Mouse (Mus musculus) layer of hippocampus, postnatal 14 days (tissue): ENCODE data around the gene Tex13c1. TPM values are rescaled to one million over a fixed set of nuclear protein-coding genes. Genes with fewer than 3 reads are reported as not detected.

Experiments used
- DNase-seq, 2 experiments: peaks; one replicate each; pipeline ENCODE4 v3.0.0; 2021 to 2022; ENCODE audit warnings: low spot score in 2 of 2, mixed read lengths in 1 of 2
- long read RNA-seq, 2 experiments: library from polyadenylated mRNA; stranded (forward); transcript quantifications; one replicate each; pipeline ENCODE4 v2.0.0; 2021
- total RNA-seq, 2 experiments: library from RNA; stranded (reverse); gene quantifications; 2 replicates each; pipeline ENCODE4 v1.2.3; 2021

Gene Tex13c1
- not detected for total RNA-seq
- long read RNA-seq, experiment 1, result 0 reads
- long read RNA-seq, experiment 2, result 0 reads

DNA sequence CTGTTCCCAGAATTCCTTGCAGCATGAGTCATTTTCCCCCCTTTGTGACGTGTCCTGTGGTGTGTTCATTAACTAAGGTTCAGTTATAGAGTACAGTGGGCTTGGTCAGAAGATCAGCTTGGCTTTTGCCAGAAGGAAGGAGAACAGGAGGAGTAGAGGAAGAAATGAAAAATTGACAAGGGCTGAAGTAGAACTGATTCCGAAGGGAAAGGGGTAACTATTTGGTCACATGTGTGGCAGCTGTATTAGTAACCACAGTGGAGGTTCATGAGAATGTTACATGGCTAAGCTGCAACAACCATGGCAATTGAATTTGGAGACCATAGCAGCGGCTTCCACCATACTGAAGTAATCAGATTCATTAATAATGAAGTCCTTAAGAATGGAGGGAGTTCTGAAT, at the start of gene Tex13c1:
Gene Tex13c1 (plus strand): TSS at position 301 of the 400 bp plus-strand sequence.
- no peak for DNase-seq

Other genes with a start within 250 kb of the Tex13c1 start
- gene Tenm1, start 162.0 kb upstream of the Tex13c1 start, total RNA-seq, result 10 to 100 TPM; 44.0 to 47.4 TPM